Mouse (Mus musculus): ENCODE results near the gene Pptc7.

GRCm38 (mm10) chr5:122319474-122320204 lies 35.5 kb downstream of the Pptc7 start:
- TF ChIP-seq POLR2A (IDR thresholded peaks at IDR 0.05; ENCODE audit: borderline replicate concordance, insufficient read depth, low read length): no peak
- no peak for TF ChIP-seq CTCF (IDR thresholded peaks at IDR 0.05; ENCODE audit: borderline replicate concordance, insufficient read depth, low read depth, low read length)
